Mouse (Mus musculus) T-helper 1 cell (primary cell): ENCODE results near the gene Vmn2r77.
"Not testable (repeated sequence)": the region's sequence is repeated elsewhere in the genome, so short reads cannot be mapped to it uniquely, and the experiment has no call there.

ENCODE experiments used
- in situ Hi-C: fragments of 300-600 bp; cut with MboI, MseI; formaldehyde crosslinking; loops from one replicate; pipeline ENCODE4 v1.15.1; 2025; ENCODE audit warnings: high pct_unique_total_duplicates

The Vmn2r77 gene

DNA sequence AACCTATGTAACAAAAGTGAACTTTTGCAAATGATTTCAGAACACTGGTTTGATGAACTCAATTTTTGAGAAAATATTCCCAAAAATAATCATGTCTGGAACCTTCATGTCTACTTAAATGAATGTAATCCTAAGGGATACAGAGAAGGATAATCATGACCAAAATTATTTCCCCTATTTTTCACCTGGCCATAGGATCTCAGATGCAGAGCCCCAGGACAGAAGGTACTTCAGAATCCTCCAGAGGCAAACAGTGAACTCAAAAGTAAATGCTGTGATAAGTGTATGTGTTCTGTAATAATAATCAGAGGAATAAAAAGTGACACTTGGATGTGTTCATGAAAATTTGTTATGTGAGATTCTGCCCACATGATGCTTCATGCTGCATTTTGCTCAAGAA is at the start of gene Vmn2r77:
Gene Vmn2r77 (plus strand): TSS at position 301 of the 400 bp plus-strand sequence.
- in situ Hi-C loops, result no loop called here

DNA sequence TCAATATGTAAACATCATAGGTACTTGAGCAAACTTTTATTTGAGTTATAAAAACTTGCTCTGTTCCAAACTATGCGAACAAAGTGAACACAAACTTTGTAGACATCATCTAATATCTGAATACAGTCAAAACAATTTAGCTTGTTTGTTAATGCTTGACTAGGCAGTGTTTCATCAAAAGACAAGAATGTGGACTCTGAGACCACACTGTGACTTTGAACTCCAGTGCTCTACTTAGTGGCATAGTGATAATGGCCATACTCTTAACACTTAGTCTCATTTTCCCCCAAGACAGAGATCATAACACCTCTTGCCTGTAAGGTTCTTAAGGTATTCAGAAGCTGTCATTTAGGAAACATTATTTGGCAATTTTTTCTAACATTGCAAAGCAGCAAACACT is 34.1 kb upstream of the Vmn2r77 start:
- in situ Hi-C loops, result no loop called here

DNA sequence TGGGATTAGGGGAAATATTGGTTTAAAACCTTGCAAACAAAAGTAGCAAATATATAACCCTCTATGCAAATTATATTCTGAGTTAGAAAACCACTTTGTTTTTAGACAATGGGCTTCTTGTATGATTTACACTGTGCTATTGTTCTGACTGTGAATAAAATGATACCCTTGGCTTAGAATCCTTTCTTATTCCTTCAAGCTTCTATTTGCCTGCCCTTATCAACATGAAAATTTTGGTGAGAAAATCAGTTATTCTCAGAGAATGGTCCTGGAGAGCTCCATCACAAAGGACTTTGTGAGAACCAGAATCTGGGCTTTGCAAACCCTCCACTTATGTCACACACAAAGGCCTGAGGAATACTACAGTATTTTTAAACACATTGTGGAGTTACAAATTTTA is 30.2 kb upstream of the Vmn2r77 start:
- in situ Hi-C loops, result no loop called here

DNA sequence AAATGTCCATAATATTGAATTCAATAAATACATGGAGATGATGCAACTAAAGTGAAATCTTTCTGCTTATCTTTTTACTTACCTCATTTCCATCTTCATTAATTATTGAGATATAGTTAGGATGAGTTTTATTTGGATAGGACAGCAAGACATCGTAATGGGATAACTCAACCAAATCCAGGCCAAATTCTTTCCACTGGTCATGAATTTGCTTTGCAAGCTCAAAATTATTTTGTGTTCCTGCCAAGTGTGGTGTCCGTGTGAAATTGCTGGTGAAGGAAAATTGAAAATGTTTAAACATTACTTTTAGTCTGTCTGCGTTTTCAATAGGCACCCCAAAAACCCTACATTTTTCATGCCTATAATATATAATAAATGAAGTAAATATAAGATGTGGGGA is 23.2 kb upstream of the Vmn2r77 start:
- in situ Hi-C loops, result no loop called here

DNA sequence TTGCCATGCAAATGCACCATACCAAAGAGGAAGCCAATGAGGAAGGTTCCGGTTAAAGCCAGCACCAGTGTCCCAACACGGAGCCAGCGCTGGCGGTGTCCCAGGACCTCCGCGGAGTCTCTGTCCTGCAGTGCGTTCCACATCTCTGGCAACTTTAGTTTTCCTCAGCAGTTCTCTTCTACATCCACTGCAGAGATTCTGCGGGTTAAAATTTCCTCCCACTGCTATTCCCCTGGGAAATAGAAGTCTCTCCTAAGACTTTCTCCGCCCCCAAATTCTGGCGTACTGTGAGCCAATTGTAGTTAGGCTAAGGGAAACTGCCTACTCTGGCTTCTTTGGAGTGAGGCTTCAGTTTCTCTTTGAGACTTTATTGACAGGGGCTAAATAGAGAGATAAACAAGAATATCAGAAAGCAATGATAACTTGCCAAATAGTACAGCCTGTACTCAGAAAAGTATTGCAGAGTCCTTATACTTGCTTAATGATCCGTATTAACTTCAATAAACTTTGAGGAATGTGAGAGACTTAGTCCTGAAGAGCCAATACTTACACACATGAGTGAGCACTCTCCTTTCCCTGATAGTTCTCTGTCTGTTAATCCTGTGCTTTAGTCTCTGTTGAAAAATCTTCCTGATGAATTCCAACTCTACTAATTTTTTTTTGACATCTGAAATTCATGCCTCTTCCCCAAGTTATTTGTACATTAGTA is 19.1 kb upstream of the Vmn2r77 start, which contains the start of gene Folh1:
Gene Folh1 (minus strand): TSS at position 327 of the 709 bp plus-strand sequence.
- in situ Hi-C loops, result no loop called here

DNA sequence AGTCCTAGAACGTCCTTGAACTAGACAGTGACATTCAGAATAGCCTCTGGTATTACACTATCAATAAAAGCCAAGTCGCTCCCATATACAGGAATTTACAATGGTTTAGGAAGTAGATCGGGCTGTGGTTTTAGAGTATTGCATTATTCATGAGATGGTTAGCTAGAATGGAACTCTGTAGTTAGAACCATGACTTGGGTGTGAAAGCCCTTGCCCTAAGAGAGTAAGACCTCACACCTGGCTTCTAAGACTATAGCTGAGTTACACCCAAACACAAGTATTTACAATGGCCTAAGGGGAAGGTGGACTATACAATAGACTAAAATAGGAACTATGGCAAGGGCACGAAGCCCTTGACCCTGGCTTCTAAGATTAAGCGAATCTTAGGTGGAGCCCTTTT is 20.4 kb downstream of the Vmn2r77 start:
- in situ Hi-C loops, result not testable (repeated sequence)

DNA sequence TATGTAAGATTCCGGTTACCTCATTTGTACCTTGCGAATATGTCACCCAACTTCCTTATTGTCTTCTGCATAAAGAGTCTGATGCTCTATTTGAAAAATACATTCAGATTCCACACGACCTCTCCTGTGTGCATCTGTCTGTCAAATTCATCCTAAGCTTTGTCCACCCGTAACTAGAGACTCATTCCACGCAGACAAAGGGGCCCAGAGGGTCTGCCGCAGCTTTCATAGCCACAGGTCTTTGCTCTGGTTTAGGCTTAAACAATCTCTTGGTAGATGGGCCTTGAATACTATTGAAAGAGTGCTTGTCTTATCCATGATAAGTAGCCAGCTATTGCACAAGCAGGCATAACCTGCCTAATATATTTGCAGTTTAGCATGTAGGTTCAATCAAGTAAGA is 20.9 kb downstream of the Vmn2r77 start:
- in situ Hi-C loops, result not testable (repeated sequence)

DNA sequence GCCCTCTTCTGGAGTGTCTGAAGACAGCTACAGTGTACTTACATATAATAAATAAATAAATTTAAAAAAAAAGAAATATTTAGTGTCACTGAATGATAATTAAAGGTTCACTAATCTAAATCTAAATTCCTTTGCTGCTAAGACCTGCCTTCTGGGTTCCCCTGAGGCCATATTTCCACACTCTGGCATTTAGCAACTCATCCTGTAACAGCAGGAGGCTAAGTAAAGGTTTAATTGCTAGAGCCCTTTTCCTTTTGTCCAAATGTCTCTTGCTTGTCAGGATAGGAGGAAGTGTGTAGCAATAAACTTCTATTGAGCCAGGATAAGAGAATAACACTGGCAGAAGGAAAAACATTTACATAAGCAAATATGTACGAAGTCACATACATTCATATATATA is 21.6 kb downstream of the Vmn2r77 start:
- in situ Hi-C loops, result no loop called here
